ENCODE assay signal across 8 mouse cellular contexts in the genomic region with DNA sequence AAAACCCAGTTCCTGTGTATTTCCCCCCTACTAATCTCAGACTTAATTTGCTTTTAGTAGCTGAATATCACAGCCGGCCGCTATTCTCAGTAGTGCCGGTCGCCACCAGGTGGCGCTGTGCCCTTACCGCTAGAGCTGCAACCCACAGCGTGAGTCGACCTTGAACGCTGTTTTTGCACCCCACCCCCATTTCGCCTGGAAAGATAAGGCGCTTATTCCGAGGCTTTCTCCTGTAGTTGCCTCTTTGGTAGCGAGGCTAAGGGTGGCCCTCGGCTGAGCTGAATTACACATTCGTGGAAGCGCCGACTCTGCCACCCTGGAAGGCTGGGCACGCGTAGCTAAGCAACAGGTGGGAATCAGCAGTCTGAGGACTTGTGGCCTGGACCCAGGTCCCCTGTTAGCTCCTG. TPM values are rescaled to one million over a fixed set of nuclear protein-coding genes. Genes with fewer than 3 reads are reported as not detected.
DNase-seq lines count a peak whose midpoint lies in the region; ATAC-seq and TF ChIP-seq lines count a peak whose summit lies in the region.

No protein-coding gene starts in this region.

- intact Hi-C loops in left cerebral cortex, adult 2 months (cut with DNase I): no loop called here

- ATAC-seq in forebrain, embryonic 16.5 days: peak; percentile 89
- ATAC-seq in hindbrain, embryonic 12.5 days (ENCODE audit: low FRiP score): peak; percentile 64; the same call in 1 of the 2 replicates
- ATAC-seq in megakaryocyte progenitor cell, adult 5-6 weeks (replicated peaks; ENCODE audit: poor library complexity): peak; percentile 94

- no peak overlapping the region for H3K27ac ChIP-seq in cerebellum, adult 2 months (ENCODE audit: insufficient read depth, low read length)
- H3K27ac ChIP-seq in forebrain, embryonic 16.5 days (ENCODE audit: low read length): no peak overlapping the region
- H3K27ac ChIP-seq in hindbrain, embryonic 12.5 days: no peak overlapping the region
- no peak overlapping the region for H3K27ac ChIP-seq in left cerebral cortex, adult 2 months

- WGBS in cerebellum, adult 2 months: 8% methylated on average over 19 of the region's 19 CpGs
- 15% methylated on average over 19 of the region's 19 CpGs for WGBS in forebrain, embryonic 16.5 days
- WGBS in hindbrain, embryonic 12.5 days: 16% methylated on average over 19 of the region's 19 CpGs

- H3K9me3 ChIP-seq in forebrain, embryonic 16.5 days (ENCODE audit: control insufficient read depth, low read length): no peaks in the 10 kb centered on the region
- no peaks in the 10 kb centered on the region; the same call in 1 of the 2 replicates for H3K9me3 ChIP-seq in hindbrain, embryonic 12.5 days (replicated peaks)

- H3K4me2 ChIP-seq in forebrain, embryonic 16.5 days (ENCODE audit: low read length): peak overlapping the region; percentile 57
- H3K4me2 ChIP-seq in hindbrain, embryonic 12.5 days (replicated peaks): peak overlapping the region; percentile 55

- peak; percentile 86 for TF ChIP-seq CTCF in cerebellum, adult 2 months (IDR thresholded peaks at IDR 0.05; ENCODE audit: borderline replicate concordance, insufficient read depth, low read depth, low read length)
- TF ChIP-seq CTCF in left cerebral cortex, adult 2 months (IDR thresholded peaks at IDR 0.05): no peak; the same call in none of the 2 replicates

- peak; percentile 94 for DNase-seq in NIH3T3 (ENCODE audit: low read depth)
- peak; percentile 62 to 72 for DNase-seq in cerebellum, adult 2 months
- peak; percentile 73 to 77 for DNase-seq in left cerebral cortex, adult 2 months (ENCODE audit: extremely low spot score in 1 of 2, low spot score in 2 of 2)
- DNase-seq in right cerebral cortex, postnatal 10 days (ENCODE audit: low spot score in 2 of 2): peak; percentile 73 to 87
- peak; percentile 58 to 84 for DNase-seq in urinary bladder, postnatal 4 days (ENCODE audit: low spot score in 2 of 2)

- peak overlapping the region; percentile 55 for H3K4me3 ChIP-seq in cerebellum, adult 2 months (replicated peaks; ENCODE audit: insufficient read depth, low read depth, low read length)
- peak overlapping the region; percentile 34 for H3K4me3 ChIP-seq in forebrain, embryonic 16.5 days (replicated peaks; ENCODE audit: low read length)
- peak overlapping the region; percentile 23; the same call in 1 of the 2 replicates for H3K4me3 ChIP-seq in hindbrain, embryonic 12.5 days
- H3K4me3 ChIP-seq in left cerebral cortex, adult 2 months: peak overlapping the region; percentile 27

- no peaks in the 10 kb centered on the region for H3K36me3 ChIP-seq in forebrain, embryonic 16.5 days (ENCODE audit: control insufficient read depth, insufficient read depth)
- no peaks in the 10 kb centered on the region for H3K36me3 ChIP-seq in hindbrain, embryonic 12.5 days

- TF ChIP-seq POLR2A in cerebellum, adult 2 months (IDR thresholded peaks at IDR 0.05; ENCODE audit: borderline replicate concordance, insufficient read depth, low read length): no peak

- no peaks in the 10 kb centered on the region for H3K27me3 ChIP-seq in cerebellum, adult 2 months (ENCODE audit: control insufficient read depth, insufficient read depth, low read length)
- no peaks in the 10 kb centered on the region for H3K27me3 ChIP-seq in forebrain, embryonic 16.5 days (replicated peaks; ENCODE audit: control insufficient read depth, insufficient read depth, low read length)
- H3K27me3 ChIP-seq in hindbrain, embryonic 12.5 days: no peaks in the 10 kb centered on the region

- H3K9ac ChIP-seq in forebrain, embryonic 16.5 days (replicated peaks; ENCODE audit: low read depth, low read length): no peak overlapping the region
- no peak overlapping the region for H3K9ac ChIP-seq in hindbrain, embryonic 12.5 days

- H3K4me1 ChIP-seq in cerebellum, adult 2 months (ENCODE audit: control insufficient read depth, insufficient read depth, low read length): no peaks in the 10 kb centered on the region
- H3K4me1 ChIP-seq in forebrain, embryonic 16.5 days (replicated peaks; ENCODE audit: control insufficient read depth, insufficient read depth, low read length): peaks cover 2% of the 10 kb centered on the region; the same call in 1 of the 2 replicates
- no peaks in the 10 kb centered on the region for H3K4me1 ChIP-seq in hindbrain, embryonic 12.5 days

RNA-seq across cellular contexts. Expression of a gene that starts 8.9 kb away (rescaled TPM):
- polyA plus RNA-seq in cerebellum, adult 2 months (2012; rRNA removed): 98.6 and 108 TPM in 2 replicates
- 109 and 117 TPM in 2 replicates for polyA plus RNA-seq in forebrain, embryonic 16.5 days (2015; fragmentation: Nextera tagmentation; extraction: Ambion mirVana)
- 118 and 132 TPM in 2 replicates for polyA plus RNA-seq in hindbrain, embryonic 12.5 days (2016; fragmentation: Nextera tagmentation; extraction: Ambion mirVana)
- total RNA-seq in left cerebral cortex, adult 2 months (2021): 100 to 1,000 TPM; 141 to 149 TPM
- total RNA-seq in megakaryocyte progenitor cell, adult 5-6 weeks (2015): 13.7 and 15.5 TPM in 2 replicates
- total RNA-seq in megakaryocyte progenitor cell, adult 5-6 weeks (2017): 36.1 and 44.2 TPM in 2 replicates

RNA-seq across cellular contexts. Expression of a gene that starts 22.9 kb away (rescaled TPM):
- polyA plus RNA-seq in cerebellum, adult 2 months (2012; rRNA removed): 0.46 and 1.8 TPM in 2 replicates
- polyA plus RNA-seq in forebrain, embryonic 16.5 days (2015; fragmentation: Nextera tagmentation; extraction: Ambion mirVana): not detected in 2 replicates
- polyA plus RNA-seq in hindbrain, embryonic 12.5 days (2016; fragmentation: Nextera tagmentation; extraction: Ambion mirVana): 0.48 TPM in 1 of 2 replicates, not detected in the other
- total RNA-seq in left cerebral cortex, adult 2 months (2021): under 1 TPM in 1 of 2 experiments, not detected in 1; 0.54 TPM
- 1.5 and 4.4 TPM in 2 replicates for total RNA-seq in megakaryocyte progenitor cell, adult 5-6 weeks (2015)
- total RNA-seq in megakaryocyte progenitor cell, adult 5-6 weeks (2017): 1.3 and 3.2 TPM in 2 replicates

RNA-seq across cellular contexts. Expression of a gene that starts 24.6 kb away (rescaled TPM):
- 0.08 and 0.16 TPM in 2 replicates for polyA plus RNA-seq in cerebellum, adult 2 months (2012; rRNA removed)
- polyA plus RNA-seq in forebrain, embryonic 16.5 days (2015; fragmentation: Nextera tagmentation; extraction: Ambion mirVana): 0.34 TPM in 1 of 2 replicates, not detected in the other
- 0.20 and 0.23 TPM in 2 replicates for polyA plus RNA-seq in hindbrain, embryonic 12.5 days (2016; fragmentation: Nextera tagmentation; extraction: Ambion mirVana)
- under 1 TPM in 1 of 2 experiments, not detected in 1; 0.56 TPM for total RNA-seq in left cerebral cortex, adult 2 months (2021)
- total RNA-seq in megakaryocyte progenitor cell, adult 5-6 weeks (2015): not detected in 2 replicates
- total RNA-seq in megakaryocyte progenitor cell, adult 5-6 weeks (2017): not detected in 2 replicates

RNA-seq across cellular contexts. Expression of a gene that starts 40.5 kb away (rescaled TPM):
- 69.3 and 74.5 TPM in 2 replicates for polyA plus RNA-seq in cerebellum, adult 2 months (2012; rRNA removed)
- 33.7 and 36.0 TPM in 2 replicates for polyA plus RNA-seq in forebrain, embryonic 16.5 days (2015; fragmentation: Nextera tagmentation; extraction: Ambion mirVana)
- polyA plus RNA-seq in hindbrain, embryonic 12.5 days (2016; fragmentation: Nextera tagmentation; extraction: Ambion mirVana): 33.8 and 34.8 TPM in 2 replicates
- total RNA-seq in left cerebral cortex, adult 2 months (2021): 10 to 100 TPM; 33.9 to 34.0 TPM
- total RNA-seq in megakaryocyte progenitor cell, adult 5-6 weeks (2015): 6.0 and 6.4 TPM in 2 replicates
- total RNA-seq in megakaryocyte progenitor cell, adult 5-6 weeks (2017): 5.9 and 11.2 TPM in 2 replicates

RNA-seq across cellular contexts. Expression of a gene that starts 48.4 kb away (rescaled TPM):
- 29.8 and 32.5 TPM in 2 replicates for polyA plus RNA-seq in cerebellum, adult 2 months (2012; rRNA removed)
- 3.0 and 5.0 TPM in 2 replicates for polyA plus RNA-seq in forebrain, embryonic 16.5 days (2015; fragmentation: Nextera tagmentation; extraction: Ambion mirVana)
- 1.3 and 1.4 TPM in 2 replicates for polyA plus RNA-seq in hindbrain, embryonic 12.5 days (2016; fragmentation: Nextera tagmentation; extraction: Ambion mirVana)
- total RNA-seq in left cerebral cortex, adult 2 months (2021): 10 to 100 TPM; 44.7 to 50.3 TPM
- total RNA-seq in megakaryocyte progenitor cell, adult 5-6 weeks (2015): 2.7 and 5.1 TPM in 2 replicates
- 1.4 and 2.9 TPM in 2 replicates for total RNA-seq in megakaryocyte progenitor cell, adult 5-6 weeks (2017)
